7 mouse cellular contexts compared by ENCODE assay signal in genomic region chr1:137900621-137901071, GRCm38 (mm10).
A peak's percentile ranks its signal among the peaks of the same experiment; 100 is the strongest.
DNase-seq lines count a peak whose midpoint lies in the region; ATAC-seq and TF ChIP-seq lines count a peak whose summit lies in the region.

No protein-coding gene starts in this region.

- DNase-seq in testis, postnatal 14 days (ENCODE audit: low spot score) = no peak
- peak; percentile 70 for DNase-seq in cerebellum, adult 9-10 months
- peak; percentile 28 to 69 for DNase-seq in left cerebral cortex, postnatal 14 days (ENCODE audit: low spot score in 2 of 2)
- peak; percentile 18 for DNase-seq in stomach, postnatal 0 days (ENCODE audit: low spot score)

- peak overlapping the region; percentile 33 for H3K4me3 ChIP-seq in testis, adult 2 months (ENCODE audit: control insufficient read depth, low read depth, low read length)
- peak overlapping the region; percentile 82 for H3K4me3 ChIP-seq in heart, embryonic 13.5 days
- H3K4me3 ChIP-seq in stomach, postnatal 0 days (ENCODE audit: low read depth, low read length) = peak overlapping the region; percentile 60

- no peak for TF ChIP-seq POLR2A in testis, adult 2 months (IDR thresholded peaks at IDR 0.05; ENCODE audit: control insufficient read depth, low read depth, low read length)

- intact Hi-C loops in left cerebral cortex, postnatal 14 days (cut with DNase I) = loop anchor here (2.0 to 5.0 kb wide), 3 partner anchors 72 to 243 kb away; no protein-coding TSS in a partner anchor

- no peaks in the 10 kb centered on the region for H3K9me3 ChIP-seq in heart, embryonic 13.5 days
- no peaks in the 10 kb centered on the region for H3K9me3 ChIP-seq in stomach, postnatal 0 days (ENCODE audit: control insufficient read depth, low read length)

- H3K27me3 ChIP-seq in testis, adult 2 months (ENCODE audit: control insufficient read depth, insufficient read depth, low read length) = no peaks in the 10 kb centered on the region
- H3K27me3 ChIP-seq in heart, embryonic 13.5 days (replicated peaks) = no peaks in the 10 kb centered on the region
- no peaks in the 10 kb centered on the region for H3K27me3 ChIP-seq in stomach, postnatal 0 days (ENCODE audit: control insufficient read depth, insufficient read depth, low read length)

- H3K4me1 ChIP-seq in testis, adult 2 months (ENCODE audit: control insufficient read depth, insufficient read depth, low read length) = no peaks in the 10 kb centered on the region
- peaks cover 29% of the 10 kb centered on the region for H3K4me1 ChIP-seq in heart, embryonic 13.5 days
- no peaks in the 10 kb centered on the region for H3K4me1 ChIP-seq in stomach, postnatal 0 days (replicated peaks; ENCODE audit: control insufficient read depth, insufficient read depth)

- no peak overlapping the region for H3K27ac ChIP-seq in testis, adult 2 months (ENCODE audit: control insufficient read depth, insufficient read depth, low read depth, low read length)
- H3K27ac ChIP-seq in heart, embryonic 13.5 days (replicated peaks) = peak overlapping the region; percentile 97
- peak overlapping the region; percentile 77 for H3K27ac ChIP-seq in stomach, postnatal 0 days (replicated peaks)

- no peak for TF ChIP-seq CTCF in testis, adult 2 months (IDR thresholded peaks at IDR 0.05; ENCODE audit: control insufficient read depth, insufficient read depth, insufficient replicate concordance, low read depth, low read length)
- TF ChIP-seq CTCF in stomach, postnatal 0 days (IDR thresholded peaks at IDR 0.05; ENCODE audit: low read depth) = no peak

- no peak for TF ChIP-seq EP300 in stomach, postnatal 0 days (optimal IDR thresholded peaks at IDR 0.05)

- 9% methylated on average over 8 of the region's 8 CpGs for WGBS in heart, embryonic 13.5 days
- 1% methylated on average over 8 of the region's 8 CpGs for WGBS in stomach, postnatal 0 days

- peak overlapping the region; percentile 80 for H3K4me2 ChIP-seq in heart, embryonic 13.5 days
- peak overlapping the region; percentile 65 for H3K4me2 ChIP-seq in stomach, postnatal 0 days (replicated peaks; ENCODE audit: low read depth)

- no peaks in the 10 kb centered on the region for H3K36me3 ChIP-seq in testis, adult 2 months (ENCODE audit: control insufficient read depth, insufficient read depth, low read length)
- H3K36me3 ChIP-seq in heart, embryonic 13.5 days = peaks cover 4% of the 10 kb centered on the region; the same call in 1 of the 2 replicates
- no peaks in the 10 kb centered on the region for H3K36me3 ChIP-seq in stomach, postnatal 0 days (ENCODE audit: control insufficient read depth, insufficient read depth, low read length)

- H3K9ac ChIP-seq in heart, embryonic 13.5 days = peak overlapping the region; percentile 94
- H3K9ac ChIP-seq in stomach, postnatal 0 days (ENCODE audit: low read length) = peak overlapping the region; percentile 63

- ATAC-seq in heart, embryonic 13.5 days (ENCODE audit: extremely low read depth, insufficient number of reproducible peaks, low FRiP score, low TSS enrichment) = no peak
- peak; percentile 34; the same call in 1 of the 2 replicates for ATAC-seq in megakaryocyte-erythroid progenitor cell, adult 5-6 weeks (replicated peaks; ENCODE audit: low FRiP score, low TSS enrichment, poor library complexity, severe bottlenecking)
- ATAC-seq in stomach, postnatal 0 days (ENCODE audit: low FRiP score, low TSS enrichment) = peak; percentile 8; the same call in 1 of the 2 replicates
